Mouse (Mus musculus) CH12.LX (cell line): ENCODE results near the gene P3h2. TPM values are rescaled to one million over a fixed set of nuclear protein-coding genes. Genes with fewer than 3 reads are reported as not detected.

Experiments
- DNase-seq: peaks from one replicate; pipeline ENCODE4 v3.0.0-alpha.2; 2013; ENCODE audit errors: extremely low read depth
- H3K27ac ChIP-seq: 2 replicates; pipeline ENCODE4 v1.5.1; 2012; ENCODE audit warnings: low read depth, mild to moderate bottlenecking, control low read depth, moderate library complexity; ENCODE audit not compliant: insufficient read depth
- H3K27me3 ChIP-seq: replicated peaks from 2 replicates; pipeline ENCODE3; 2012; ENCODE audit warnings: inconsistent platforms
- H3K36me3 ChIP-seq, 2 experiments: replicated peaks in 1 of 2; 2 replicates each; pipeline versions ENCODE3 to v1.6.1; 2012; ENCODE audit warnings: inconsistent platforms in 1 of 2, low read length in 1 of 2, mild to moderate bottlenecking in 1 of 2, mixed read lengths in 1 of 2, moderate library complexity in 1 of 2; ENCODE audit not compliant: control insufficient read depth in 1 of 2, insufficient read depth in 1 of 2
- H3K4me1 ChIP-seq, 2 experiments: 2 replicates each; pipeline ENCODE4 v1.6.1; 2012; ENCODE audit warnings: inconsistent platforms in 1 of 2, moderate library complexity in 1 of 2; ENCODE audit not compliant: insufficient read depth in 2 of 2, control insufficient read depth in 1 of 2
- H3K4me2 ChIP-seq: 2 replicates; pipeline ENCODE4 v1.6.1; 2012; ENCODE audit warnings: low read depth, mild to moderate bottlenecking, control low read depth; ENCODE audit not compliant: poor library complexity, insufficient read depth, severe bottlenecking
- H3K4me3 ChIP-seq, 3 experiments: fragments of 150-350 bp in 1 of 3; sonication (generic) in 1 of 3; replicated peaks in 1 of 3; 2 replicates each; pipeline versions ENCODE3 to v1.5.1; 2011 to 2012; ENCODE audit warnings: low read depth in 2 of 3, low read length in 2 of 3, mild to moderate bottlenecking in 2 of 3, moderate library complexity in 2 of 3, control low read depth in 1 of 3, improper control_type of control experiment in 1 of 3, inconsistent platforms in 1 of 3, mixed read lengths in 1 of 3; ENCODE audit not compliant: poor library complexity in 1 of 3
- H3K79me2 ChIP-seq: replicated peaks from 2 replicates; pipeline ENCODE4 v1.6.1; 2012; ENCODE audit warnings: mild to moderate bottlenecking, moderate library complexity; ENCODE audit not compliant: control insufficient read depth, poor library complexity, insufficient read depth, severe bottlenecking; ENCODE audit errors: extremely low read depth
- H3K9ac ChIP-seq: 2 replicates; pipeline ENCODE4 v1.6.1; 2012; ENCODE audit warnings: low read depth, mild to moderate bottlenecking, control low read depth, moderate library complexity; ENCODE audit not compliant: insufficient read depth
- H3K9me3 ChIP-seq: replicated peaks from 2 replicates; pipeline ENCODE3; 2012; ENCODE audit warnings: low read length, inconsistent platforms, mixed read lengths
- BHLHE40 ChIP-seq: IDR thresholded peaks from 2 replicates; pipeline ENCODE4 v1.6.1; 2011; ENCODE audit warnings: mild to moderate bottlenecking, low read depth, low read length, improper control_type of control experiment
- CHD2 ChIP-seq: IDR thresholded peaks from 2 replicates; pipeline ENCODE4 v1.6.1; 2011; ENCODE audit warnings: low read length, improper control_type of control experiment
- ELF1 ChIP-seq: IDR thresholded peaks from 2 replicates; pipeline ENCODE4 v1.6.1; 2014; ENCODE audit warnings: low read depth, mild to moderate bottlenecking, inconsistent platforms, low read length, improper control_type of control experiment
- ETS1 ChIP-seq: conservative IDR thresholded peaks from 2 replicates; pipeline ENCODE4 v1.6.1; 2012; ENCODE audit warnings: low read depth, mild to moderate bottlenecking, inconsistent platforms, low read length, improper control_type of control experiment, moderate library complexity
- JUN ChIP-seq: IDR thresholded peaks from 2 replicates; pipeline ENCODE4 v1.6.1; 2011; ENCODE audit warnings: low read depth, mild to moderate bottlenecking, low read length, improper control_type of control experiment, moderate library complexity; ENCODE audit not compliant: insufficient read depth
- KAT2A ChIP-seq: IDR thresholded peaks from 2 replicates; pipeline ENCODE4 v1.6.1; 2012; ENCODE audit warnings: low read length, improper control_type of control experiment, inconsistent platforms; ENCODE audit not compliant: insufficient replicate concordance
- MAFK ChIP-seq: IDR thresholded peaks from 2 replicates; pipeline ENCODE4 v1.6.1; 2011; ENCODE audit warnings: low read length, improper control_type of control experiment; ENCODE audit not compliant: insufficient replicate concordance
- MAZ ChIP-seq: IDR thresholded peaks from 2 replicates; pipeline ENCODE4 v1.6.1; 2012; ENCODE audit warnings: low read depth, mild to moderate bottlenecking, inconsistent platforms, low read length, improper control_type of control experiment, moderate library complexity
- MEF2A ChIP-seq: IDR thresholded peaks from 2 replicates; pipeline ENCODE4 v1.6.1; 2014; ENCODE audit warnings: low read depth, mild to moderate bottlenecking, inconsistent platforms, low read length, improper control_type of control experiment, borderline replicate concordance
- NELFE ChIP-seq: IDR thresholded peaks from 2 replicates; pipeline ENCODE4 v1.6.1; 2011; ENCODE audit warnings: low read depth, low read length, improper control_type of control experiment
- NRF1 ChIP-seq: IDR thresholded peaks from 2 replicates; pipeline ENCODE4 v1.6.1; 2014; ENCODE audit warnings: low read depth, mild to moderate bottlenecking, inconsistent platforms, low read length, improper control_type of control experiment, moderate library complexity
- PAX5 ChIP-seq: IDR thresholded peaks from 2 replicates; pipeline ENCODE4 v1.6.1; 2012; ENCODE audit warnings: low read length, inconsistent platforms, mixed read lengths
- POLR2A ChIP-seq: IDR thresholded peaks from 2 replicates; pipeline ENCODE4 v1.6.1; 2011; ENCODE audit warnings: low read depth, mild to moderate bottlenecking, improper control_type of control experiment, low read length
- POLR2AphosphoS2 ChIP-seq: IDR thresholded peaks from 2 replicates; pipeline ENCODE4 v1.6.1; 2011; ENCODE audit warnings: low read depth, low read length, improper control_type of control experiment
- RAD21 ChIP-seq: IDR thresholded peaks from 2 replicates; pipeline ENCODE4 v1.6.1; 2011; ENCODE audit warnings: low read depth, mild to moderate bottlenecking, low read length, improper control_type of control experiment, moderate library complexity
- SIN3A ChIP-seq: IDR thresholded peaks from 2 replicates; pipeline ENCODE4 v1.6.1; 2012; ENCODE audit warnings: low read length, improper control_type of control experiment, inconsistent platforms
- TCF12 ChIP-seq: IDR thresholded peaks from 2 replicates; pipeline ENCODE4 v1.6.1; 2014; ENCODE audit warnings: low read depth, mild to moderate bottlenecking, inconsistent platforms, low read length, improper control_type of control experiment
- UBTF ChIP-seq: IDR thresholded peaks from 2 replicates; pipeline ENCODE4 v1.6.1; 2012; ENCODE audit warnings: low read depth, mild to moderate bottlenecking, inconsistent platforms, low read length, improper control_type of control experiment, moderate library complexity
- USF1 ChIP-seq: IDR thresholded peaks from 2 replicates; pipeline ENCODE4 v1.6.1; 2014; ENCODE audit warnings: low read depth, mild to moderate bottlenecking, inconsistent platforms, low read length, improper control_type of control experiment
- USF2 ChIP-seq: conservative IDR thresholded peaks from 2 replicates; pipeline ENCODE4 v1.6.1; 2011; ENCODE audit warnings: low read depth, low read length, improper control_type of control experiment
- ZC3H11A ChIP-seq: IDR thresholded peaks from 2 replicates; pipeline ENCODE4 v1.6.1; 2012; ENCODE audit warnings: low read depth, mild to moderate bottlenecking, inconsistent platforms, low read length, improper control_type of control experiment
- ZKSCAN1 ChIP-seq: IDR thresholded peaks from 2 replicates; pipeline ENCODE4 v1.6.1; 2012; ENCODE audit warnings: low read depth, inconsistent platforms, low read length, improper control_type of control experiment, borderline replicate concordance
- ZMIZ1 ChIP-seq: IDR thresholded peaks from 2 replicates; pipeline ENCODE4 v1.6.1; 2012; ENCODE audit warnings: low read depth, mild to moderate bottlenecking, inconsistent platforms, low read length, improper control_type of control experiment
- dilution Hi-C: fragments of 300-500 bp; cut with MboI; formaldehyde crosslinking; loops from 2 replicates; pipeline ENCODE4 v1.14.3; 2020; ENCODE audit warnings: low sequenced_read_pairs; ENCODE audit not compliant: extremely low pct_unique_long_range_greater_than_20kb, extremely low pct_ligation_motif_present
- in situ Hi-C: fragments of 300-500 bp; cut with MboI; formaldehyde crosslinking; loops from 3 replicates; pipeline ENCODE4 v1.14.3; 2019; ENCODE audit warnings: low sequenced_read_pairs, low pct_ligation_motif_present, low pct_unique_long_range_greater_than_20kb, mixed read lengths
- polyA plus RNA-seq: library from polyadenylated mRNA; unstranded; fragments of >175 nt; gene quantifications from 2 replicates; pipeline ENCODE4 v1.2.1, GENCODE M21; 2012; ENCODE audit warnings: low read depth; ENCODE audit not compliant: insufficient read length
- total RNA-seq, 2 experiments: library from RNA; depleted of rRNA; stranded (reverse); fragments of 300-350 nt in 1 of 2; fragments of >200 nt in 1 of 2; gene quantifications; 2 replicates each; pipeline ENCODE4 v1.2.3; 2012 to 2014

The P3h2 gene
- total and polyA plus RNA-seq, 3 experiments: 0.08 to 0.73 (median 0.27) TPM

- dilution Hi-C loops: no loop called here
- Histone ChIP-seq H3K9ac (no peak overlapping the region), H3K79me2 (no peaks in the 10 kb centered on the region; the same call in 1 of the 2 replicates), H3K27ac (no peak overlapping the region), H3K9me3 (no peaks in the 10 kb centered on the region), H3K36me3 (no peaks in the 10 kb centered on the region), H3K27me3 (no peaks in the 10 kb centered on the region), H3K4me3 (no peak overlapping the region)
- in situ Hi-C loops: no loop called here
- no peak for DNase-seq
- TF ChIP-seq KAT2A (no peak), MEF2A (no peak), ZKSCAN1 (no peak), JUN (no peak), RAD21 (no peak), CHD2 (no peak), TCF12 (no peak), USF1 (no peak), POLR2A (no peak), USF2 (no peak), BHLHE40 (no peak), SIN3A (no peak), ETS1 (no peak), ELF1 (no peak), UBTF (no peak), ZMIZ1 (no peak), MAZ (no peak), NELFE (no peak), ZC3H11A (no peak)
- TF ChIP-seq, all 38 proteins: peak for 0
- no peak overlapping the region for H3K4me2 ChIP-seq
- peaks cover 0 to 10% of the 10 kb centered on the region in 2 experiments; a peak in 3 of 4 replicates for H3K4me1 ChIP-seq
These were observed 20.4 kb downstream of the P3h2 start for GRCm38 (mm10) chr16:26085160-26085559.

GRCm38 (mm10) chr16:26082831-26083230 lies 22.8 kb downstream of the P3h2 start:
- in situ Hi-C loops: no loop called here
- TF ChIP-seq POLR2AphosphoS2 (no peak), ELF1 (no peak), PAX5 (no peak), MAFK (no peak), NRF1 (no peak), NELFE (no peak), MAZ (no peak)
- TF ChIP-seq, all 38 proteins: peak for 0
- Histone ChIP-seq H3K9ac (no peak overlapping the region), H3K36me3 (no peaks in the 10 kb centered on the region), H3K4me2 (no peak overlapping the region), H3K79me2 (no peaks in the 10 kb centered on the region; the same call in 1 of the 2 replicates), H3K27ac (no peak overlapping the region), H3K4me1 (peaks cover 0 to 10% of the 10 kb centered on the region in 2 experiments; a peak in 3 of 4 replicates), H3K9me3 (no peaks in the 10 kb centered on the region), H3K4me3 (no peak overlapping the region), H3K27me3 (no peaks in the 10 kb centered on the region)
- no peak for DNase-seq
- dilution Hi-C loops: no loop called here
